Mouse (Mus musculus) heart, embryonic 11.5 days (tissue): ENCODE results near the gene Prr29. TPM values are rescaled to one million over a fixed set of nuclear protein-coding genes. Genes with fewer than 3 reads are reported as not detected.

Experiments
- ATAC-seq: fragments of 200-750 bp; cut with Nextera tagmentation; replicated peaks from 2 replicates; pipeline ENCODE4 v1.8.0; 2017; ENCODE audit warnings: moderate library complexity; ENCODE audit not compliant: insufficient number of reproducible peaks, low FRiP score, low TSS enrichment
- H3K27ac ChIP-seq: fragments of 300-500 bp; sonication (generic); 2 replicates; pipeline ENCODE4 v1.5.1; 2014; ENCODE audit warnings: mild to moderate bottlenecking, low read depth, low read length
- H3K27me3 ChIP-seq: fragments of 300-500 bp; sonication (generic); 2 replicates; pipeline ENCODE4 v1.6.1; 2014; ENCODE audit warnings: mild to moderate bottlenecking, low read length, mixed read lengths; ENCODE audit not compliant: control insufficient read depth, insufficient read depth
- H3K36me3 ChIP-seq: fragments of 300-500 bp; sonication (generic); 2 replicates; pipeline ENCODE4 v1.6.1; 2014; ENCODE audit warnings: mild to moderate bottlenecking, low read length, moderate library complexity, mixed read lengths; ENCODE audit not compliant: control insufficient read depth, insufficient read depth
- H3K4me1 ChIP-seq: fragments of 300-500 bp; sonication (generic); 2 replicates; pipeline ENCODE4 v1.6.1; 2014; ENCODE audit warnings: low read length; ENCODE audit not compliant: control insufficient read depth, insufficient read depth
- H3K4me2 ChIP-seq: fragments of 300-500 bp; sonication (generic); 2 replicates; pipeline ENCODE4 v1.6.1; 2014; ENCODE audit warnings: mild to moderate bottlenecking, moderate library complexity
- H3K4me3 ChIP-seq: fragments of 300-500 bp; sonication (generic); 2 replicates; pipeline ENCODE4 v1.5.1; 2014; ENCODE audit warnings: low read depth, low read length
- H3K9ac ChIP-seq: fragments of 300-500 bp; sonication (generic); 2 replicates; pipeline ENCODE4 v1.6.1; 2014; ENCODE audit warnings: mild to moderate bottlenecking, low read depth, low read length, moderate library complexity
- H3K9me3 ChIP-seq: fragments of 300-500 bp; sonication (generic); replicated peaks from 2 replicates; pipeline ENCODE4 v1.6.1; 2016; ENCODE audit warnings: low read length; ENCODE audit not compliant: control insufficient read depth
- WGBS: fragments of 180-500 bp; shearing (Covaris S2); extraction: QIAGEN DNeasy Blood & Tissue Kit; methylation state at CpG from one replicate; pipeline ENCODE4 v1.1.7; 2014; ENCODE audit not compliant: insufficient replicate concordance; 5-methylcytosine and 5-hydroxymethylcytosine counted together
- polyA plus RNA-seq: library from polyadenylated mRNA; unstranded; fragments of >200 nt; fragmentation: Nextera tagmentation; extraction: Ambion mirVana; gene quantifications from 2 replicates; pipeline ENCODE4 v1.2.1, GENCODE M21; 2014

Prr29 gene
- polyA plus RNA-seq = 0.14 TPM in 1 of 2 replicates, not detected in the other

GRCm38 (mm10) chr11:106365366-106365765, at the start of gene Prr29:
Gene Prr29 (plus strand): TSS chr11:106365472.
- H3K36me3 ChIP-seq = no peaks in the 10 kb centered on the region
- H3K4me2 ChIP-seq = peak within 1 kb of the TSS; percentile 56
- WGBS = 40% methylated on average over 10 of the region's 10 CpGs
- H3K9me3 ChIP-seq = no peaks in the 10 kb centered on the region
- no peak for ATAC-seq
- H3K4me1 ChIP-seq = 0 out of 2 replicates have a peak, but pooled peaks cover 11% of the 10 kb centered on the region
- H3K4me3 ChIP-seq = 0 out of 2 replicates have a peak within 1 kb of the TSS, but pooled peaks have one; percentile 18
- H3K27ac ChIP-seq = peak within 1 kb of the TSS; percentile 46; the same call in 1 of the 2 replicates
- H3K9ac ChIP-seq = peak within 1 kb of the TSS; percentile 63
- H3K27me3 ChIP-seq = no peaks in the 10 kb centered on the region

- no peaks in the 10 kb centered on the region for H3K4me1 ChIP-seq
- WGBS = 71% methylated on average over 1 of the region's 1 CpGs
- H3K27ac ChIP-seq = no peak overlapping the region
- no peaks in the 10 kb centered on the region for H3K9me3 ChIP-seq
- no peak overlapping the region for H3K4me3 ChIP-seq
- no peaks in the 10 kb centered on the region; the same call in 1 of the 2 replicates for H3K27me3 ChIP-seq
- no peak overlapping the region for H3K9ac ChIP-seq
- H3K36me3 ChIP-seq = no peaks in the 10 kb centered on the region
- no peak for ATAC-seq
- no peak overlapping the region for H3K4me2 ChIP-seq
Measured at GRCm38 (mm10) chr11:106316416-106316815, 48.9 kb upstream of the Prr29 start.

- no peak overlapping the region for H3K27ac ChIP-seq
- no peak for ATAC-seq
- H3K27me3 ChIP-seq = no peaks in the 10 kb centered on the region; the same call in 1 of the 2 replicates
- H3K9me3 ChIP-seq = no peaks in the 10 kb centered on the region
- no peak overlapping the region for H3K4me2 ChIP-seq
- H3K4me3 ChIP-seq = no peak overlapping the region
- WGBS = 72% methylated on average over 7 of the region's 7 CpGs
- no peaks in the 10 kb centered on the region for H3K36me3 ChIP-seq
- H3K4me1 ChIP-seq = no peaks in the 10 kb centered on the region
- no peak overlapping the region for H3K9ac ChIP-seq
Measured at GRCm38 (mm10) chr11:106317801-106318200, 47.5 kb upstream of the Prr29 start.

- Histone ChIP-seq H3K4me3 (no peak overlapping the region), H3K27me3 (no peaks in the 10 kb centered on the region; the same call in 1 of the 2 replicates), H3K9me3 (no peaks in the 10 kb centered on the region), H3K36me3 (no peaks in the 10 kb centered on the region), H3K9ac (no peak overlapping the region), H3K4me2 (no peak overlapping the region), H3K27ac (no peak overlapping the region), H3K4me1 (no peaks in the 10 kb centered on the region)
- no peak for ATAC-seq
- 59% methylated on average over 21 of the region's 21 CpGs for WGBS
Measured at GRCm38 (mm10) chr11:106318406-106319366, 46.6 kb upstream of the Prr29 start.

GRCm38 (mm10) chr11:106324858-106325257, 40.4 kb upstream of the Prr29 start:
- Histone ChIP-seq H3K27me3 (no peaks in the 10 kb centered on the region), H3K4me1 (peaks cover 8% of the 10 kb centered on the region), H3K27ac (no peak overlapping the region), H3K9me3 (no peaks in the 10 kb centered on the region), H3K4me3 (no peak overlapping the region), H3K4me2 (no peak overlapping the region), H3K9ac (no peak overlapping the region), H3K36me3 (no peaks in the 10 kb centered on the region)
- ATAC-seq = no peak
- WGBS = 81% methylated on average over 5 of the region's 5 CpGs

GRCm38 (mm10) chr11:106325566-106326206, 39.6 kb upstream of the Prr29 start:
- Histone ChIP-seq H3K27ac (no peak overlapping the region), H3K9ac (no peak overlapping the region)

GRCm38 (mm10) chr11:106326475-106326874, 38.8 kb upstream of the Prr29 start:
- Histone ChIP-seq H3K27me3 (no peaks in the 10 kb centered on the region), H3K4me1 (peaks cover 8% of the 10 kb centered on the region), H3K4me2 (no peak overlapping the region), H3K4me3 (no peak overlapping the region), H3K9ac (no peak overlapping the region), H3K27ac (no peak overlapping the region), H3K36me3 (no peaks in the 10 kb centered on the region), H3K9me3 (no peaks in the 10 kb centered on the region)
- WGBS = 69% methylated on average over 8 of the region's 8 CpGs
- no peak for ATAC-seq

More at GRCm38 (mm10) chr11:106325566-106326206, 39.6 kb upstream of the Prr29 start:
- no peaks in the 10 kb centered on the region for H3K36me3 ChIP-seq
- H3K9me3 ChIP-seq = no peaks in the 10 kb centered on the region
- peaks cover 8% of the 10 kb centered on the region for H3K4me1 ChIP-seq
- ATAC-seq = no peak
- H3K4me2 ChIP-seq = no peak overlapping the region
- H3K4me3 ChIP-seq = no peak overlapping the region
- WGBS = 63% methylated on average over 8 of the region's 8 CpGs
- no peaks in the 10 kb centered on the region for H3K27me3 ChIP-seq

- Histone ChIP-seq H3K4me1 (peaks cover 18% of the 10 kb centered on the region), H3K9ac (no peak overlapping the region), H3K9me3 (no peaks in the 10 kb centered on the region), H3K36me3 (no peaks in the 10 kb centered on the region), H3K4me2 (no peak overlapping the region), H3K4me3 (no peak overlapping the region), H3K27me3 (no peaks in the 10 kb centered on the region), H3K27ac (no peak overlapping the region)
- 37% methylated on average over 5 of the region's 5 CpGs for WGBS
- ATAC-seq = no peak
Measured at GRCm38 (mm10) chr11:106328521-106328920, 36.8 kb upstream of the Prr29 start.
